Mouse (Mus musculus): ENCODE measurements around the gene Haspin. TPM values are rescaled to one million over a fixed set of nuclear protein-coding genes. Genes with fewer than 3 reads are reported as not detected.

Haspin gene
- polyA plus RNA-seq, 1 experiment: 14.0 TPM

DNA sequence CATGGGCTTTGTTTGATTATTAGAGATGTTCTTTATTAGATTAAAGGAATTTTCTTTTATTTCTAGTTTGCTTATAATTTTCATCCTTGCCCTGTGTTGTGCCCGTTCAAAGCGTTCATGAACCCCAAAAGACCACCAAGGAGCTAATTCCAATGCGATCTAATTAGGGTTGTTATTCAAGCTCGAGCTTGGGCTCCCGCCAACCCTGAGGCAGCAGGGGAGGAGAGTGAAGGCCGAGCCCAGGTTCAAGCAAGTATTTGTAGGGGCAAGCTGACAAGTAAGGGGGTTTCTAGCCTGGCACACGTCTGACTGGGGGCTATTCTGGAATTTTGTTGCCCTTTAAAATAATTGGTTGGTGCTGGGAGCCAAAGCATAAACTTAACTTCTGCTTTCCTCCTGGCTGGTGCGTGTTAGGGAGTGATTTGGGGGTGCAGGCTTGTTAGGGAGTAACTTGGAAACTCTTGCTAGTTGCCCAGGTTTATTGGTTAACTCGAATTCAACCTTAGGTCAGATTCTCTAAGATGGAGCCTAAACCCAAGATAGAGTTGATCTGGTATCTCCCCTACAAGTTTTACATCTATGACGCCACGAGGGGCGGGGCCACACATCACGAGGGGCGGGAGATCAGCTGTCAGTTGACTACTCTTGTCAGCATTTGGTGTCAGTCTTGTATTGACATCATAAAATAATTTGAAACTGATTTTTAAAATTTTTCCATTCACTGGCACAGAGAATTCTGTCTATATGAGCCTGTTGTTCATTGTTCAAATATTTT lies 37.9 kb downstream of the Haspin start:
- TF ChIP-seq CTCF (IDR thresholded peaks at IDR 0.05; ENCODE audit: low read depth, low read length) (no peak), POLR2A (IDR thresholded peaks at IDR 0.05; ENCODE audit: insufficient read depth, low read length) (no peak), EP300 (IDR thresholded peaks at IDR 0.05; ENCODE audit: insufficient read depth, low read depth, low read length) (no peak)
- Histone ChIP-seq H3K9ac (ENCODE audit: low read depth, poor library complexity, severe bottlenecking) (no peak overlapping the region), H3K4me1 (ENCODE audit: control insufficient read depth, insufficient read depth, low read length) (no peaks in the 10 kb centered on the region), H3K9me3 (replicated peaks; ENCODE audit: control insufficient read depth, insufficient read depth, low read length, poor library complexity, severe bottlenecking) (no peaks in the 10 kb centered on the region), H3K4me3 (ENCODE audit: low read depth, low read length) (no peak overlapping the region), H3K36me3 (ENCODE audit: control insufficient read depth, insufficient read depth, low read length, poor library complexity, severe bottlenecking) (no peaks in the 10 kb centered on the region), H3K27ac (ENCODE audit: insufficient read depth, low read length) (no peak overlapping the region), H3K27me3 (ENCODE audit: control insufficient read depth, insufficient read depth, low read length, poor library complexity, severe bottlenecking) (no peaks in the 10 kb centered on the region)

DNA sequence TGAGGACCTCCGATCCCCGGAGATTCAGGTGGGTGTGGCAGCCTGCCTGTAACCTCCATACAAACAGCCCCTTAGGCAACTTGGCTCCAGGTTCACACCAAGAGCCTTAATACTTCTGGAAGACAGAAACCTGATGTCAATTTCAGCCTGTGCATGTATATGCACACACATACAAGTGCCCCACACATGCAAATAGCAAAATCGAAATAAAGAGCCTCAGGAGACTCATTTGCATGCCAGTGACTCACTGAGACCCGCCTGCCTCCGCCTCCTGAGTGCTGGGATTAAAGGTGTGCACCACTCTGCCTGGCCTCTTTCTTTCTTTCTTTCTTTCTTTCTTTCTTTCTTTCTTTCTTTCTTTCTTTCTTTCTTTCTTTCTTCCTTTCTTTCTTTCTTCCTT lies 39.2 kb downstream of the Haspin start:
- Histone ChIP-seq H3K9me3 (replicated peaks; ENCODE audit: control insufficient read depth, insufficient read depth, low read length, poor library complexity, severe bottlenecking) (no peaks in the 10 kb centered on the region), H3K36me3 (ENCODE audit: control insufficient read depth, insufficient read depth, low read length, poor library complexity, severe bottlenecking) (no peaks in the 10 kb centered on the region), H3K4me1 (ENCODE audit: control insufficient read depth, insufficient read depth, low read length) (no peaks in the 10 kb centered on the region), H3K4me3 (ENCODE audit: low read depth, low read length) (no peak overlapping the region), H3K27me3 (ENCODE audit: control insufficient read depth, insufficient read depth, low read length, poor library complexity, severe bottlenecking) (no peaks in the 10 kb centered on the region), H3K9ac (ENCODE audit: low read depth, poor library complexity, severe bottlenecking) (no peak overlapping the region), H3K27ac (ENCODE audit: insufficient read depth, low read length) (no peak overlapping the region)
- TF ChIP-seq POLR2A (IDR thresholded peaks at IDR 0.05; ENCODE audit: insufficient read depth, low read length) (no peak), EP300 (IDR thresholded peaks at IDR 0.05; ENCODE audit: insufficient read depth, low read depth, low read length) (no peak), CTCF (IDR thresholded peaks at IDR 0.05; ENCODE audit: low read depth, low read length) (no peak)

DNA sequence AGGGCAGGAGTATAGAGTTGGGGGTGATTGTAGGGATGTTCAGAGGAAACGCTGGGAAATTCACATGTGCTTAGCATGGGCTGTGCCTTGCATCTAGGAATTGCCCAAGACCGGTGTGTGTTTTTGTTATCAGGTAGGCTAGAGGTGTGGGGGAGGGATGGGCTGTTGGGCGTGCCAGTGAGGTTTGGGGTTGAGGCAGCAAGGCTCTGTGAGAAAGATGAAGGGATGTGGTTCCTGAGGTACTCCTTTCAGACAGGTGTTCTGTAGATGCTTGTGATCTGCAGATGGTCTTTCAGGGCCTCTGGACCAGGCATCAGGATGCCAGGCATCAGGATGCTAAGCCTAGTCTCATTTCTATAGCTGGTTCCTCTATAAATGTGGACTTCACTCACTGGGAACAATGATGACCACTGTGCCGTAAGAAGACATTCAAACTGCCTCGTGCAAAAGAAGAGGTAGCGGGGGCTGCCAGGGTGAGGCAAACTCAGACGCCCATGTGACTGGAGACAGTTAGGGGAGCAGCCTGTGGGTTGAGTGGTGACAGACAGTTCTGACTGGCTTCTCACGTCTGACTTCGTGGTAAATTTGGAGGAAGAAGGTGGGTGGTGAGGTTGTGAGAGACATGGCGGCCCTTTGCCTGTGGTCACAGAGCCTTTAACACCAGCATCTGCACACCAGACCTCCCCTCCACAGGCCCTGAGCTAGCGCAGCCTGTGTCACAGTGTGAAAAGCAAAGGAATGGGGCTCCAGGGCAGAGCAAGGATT lies 43.7 kb downstream of the Haspin start:
- no peaks in the 10 kb centered on the region for H3K36me3 ChIP-seq (ENCODE audit: control insufficient read depth, insufficient read depth, low read length, poor library complexity, severe bottlenecking)

DNA sequence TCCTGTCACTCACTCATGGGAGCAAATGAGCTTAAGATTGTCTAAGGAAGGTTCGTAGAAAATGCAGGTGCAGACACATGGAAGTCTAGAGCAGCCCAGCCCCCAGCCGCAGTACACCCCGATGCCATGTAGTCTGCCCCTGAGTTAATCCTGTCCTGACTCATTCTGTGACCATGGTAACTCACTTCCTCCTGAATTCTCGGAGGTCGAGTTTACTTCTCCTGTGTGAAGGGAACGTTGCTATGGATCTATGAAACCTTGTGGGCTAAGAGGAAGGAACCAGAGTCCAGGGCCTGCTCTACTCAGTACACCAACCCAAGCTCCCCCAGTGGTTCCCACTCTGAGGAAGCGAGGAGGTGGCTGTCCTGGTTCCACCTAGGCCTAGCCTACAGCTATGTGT lies 45.2 kb downstream of the Haspin start:
- TF ChIP-seq CTCF (IDR thresholded peaks at IDR 0.05; ENCODE audit: low read depth, low read length): no peak
- TF ChIP-seq POLR2A (IDR thresholded peaks at IDR 0.05; ENCODE audit: insufficient read depth, low read length): no peak
- no peak for TF ChIP-seq EP300 (IDR thresholded peaks at IDR 0.05; ENCODE audit: insufficient read depth, low read depth, low read length)
- Histone ChIP-seq H3K4me1 (ENCODE audit: control insufficient read depth, insufficient read depth, low read length) (no peaks in the 10 kb centered on the region), H3K9me3 (replicated peaks; ENCODE audit: control insufficient read depth, insufficient read depth, low read length, poor library complexity, severe bottlenecking) (no peaks in the 10 kb centered on the region), H3K36me3 (ENCODE audit: control insufficient read depth, insufficient read depth, low read length, poor library complexity, severe bottlenecking) (no peaks in the 10 kb centered on the region), H3K9ac (ENCODE audit: low read depth, poor library complexity, severe bottlenecking) (no peak overlapping the region), H3K27me3 (ENCODE audit: control insufficient read depth, insufficient read depth, low read length, poor library complexity, severe bottlenecking) (no peaks in the 10 kb centered on the region), H3K4me3 (ENCODE audit: low read depth, low read length) (no peak overlapping the region), H3K27ac (ENCODE audit: insufficient read depth, low read length) (no peak overlapping the region)

More for the DNA sequence above, 43.7 kb downstream of the Haspin start:
- TF ChIP-seq POLR2A (IDR thresholded peaks at IDR 0.05; ENCODE audit: insufficient read depth, low read length): no peak
- no peak for TF ChIP-seq CTCF (IDR thresholded peaks at IDR 0.05; ENCODE audit: low read depth, low read length)
- no peak for TF ChIP-seq EP300 (IDR thresholded peaks at IDR 0.05; ENCODE audit: insufficient read depth, low read depth, low read length)
- Histone ChIP-seq H3K27ac (ENCODE audit: insufficient read depth, low read length) (no peak overlapping the region), H3K27me3 (ENCODE audit: control insufficient read depth, insufficient read depth, low read length, poor library complexity, severe bottlenecking) (no peaks in the 10 kb centered on the region), H3K9ac (ENCODE audit: low read depth, poor library complexity, severe bottlenecking) (no peak overlapping the region), H3K4me1 (ENCODE audit: control insufficient read depth, insufficient read depth, low read length) (no peaks in the 10 kb centered on the region), H3K9me3 (replicated peaks; ENCODE audit: control insufficient read depth, insufficient read depth, low read length, poor library complexity, severe bottlenecking) (no peaks in the 10 kb centered on the region), H3K4me3 (ENCODE audit: low read depth, low read length) (no peak overlapping the region)

DNA sequence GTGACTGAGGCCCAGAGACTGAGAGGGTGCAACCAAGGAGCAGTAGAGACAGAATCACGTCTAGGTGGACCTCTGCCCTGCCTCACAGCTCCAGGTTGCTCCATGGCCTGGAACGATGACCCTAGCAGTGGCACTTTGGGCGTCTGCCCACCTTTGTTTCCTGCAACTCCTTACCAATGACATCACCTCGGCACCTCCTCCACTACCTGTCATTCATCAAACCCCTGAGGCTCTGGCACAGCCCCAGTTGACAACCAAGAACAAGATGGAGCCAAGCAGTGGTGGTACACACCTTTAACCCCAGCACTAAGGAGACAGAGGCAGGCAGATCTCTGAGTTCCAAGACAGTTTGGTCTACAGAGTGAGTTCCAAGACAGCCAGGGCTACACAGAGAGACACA lies 46.0 kb downstream of the Haspin start:
- Histone ChIP-seq H3K36me3 (ENCODE audit: control insufficient read depth, insufficient read depth, low read length, poor library complexity, severe bottlenecking) (no peaks in the 10 kb centered on the region), H3K4me3 (ENCODE audit: low read depth, low read length) (no peak overlapping the region), H3K4me1 (ENCODE audit: control insufficient read depth, insufficient read depth, low read length) (no peaks in the 10 kb centered on the region), H3K9ac (ENCODE audit: low read depth, poor library complexity, severe bottlenecking) (no peak overlapping the region), H3K27me3 (ENCODE audit: control insufficient read depth, insufficient read depth, low read length, poor library complexity, severe bottlenecking) (no peaks in the 10 kb centered on the region), H3K9me3 (replicated peaks; ENCODE audit: control insufficient read depth, insufficient read depth, low read length, poor library complexity, severe bottlenecking) (no peaks in the 10 kb centered on the region), H3K27ac (ENCODE audit: insufficient read depth, low read length) (no peak overlapping the region)
- TF ChIP-seq POLR2A (IDR thresholded peaks at IDR 0.05; ENCODE audit: insufficient read depth, low read length): no peak

DNA sequence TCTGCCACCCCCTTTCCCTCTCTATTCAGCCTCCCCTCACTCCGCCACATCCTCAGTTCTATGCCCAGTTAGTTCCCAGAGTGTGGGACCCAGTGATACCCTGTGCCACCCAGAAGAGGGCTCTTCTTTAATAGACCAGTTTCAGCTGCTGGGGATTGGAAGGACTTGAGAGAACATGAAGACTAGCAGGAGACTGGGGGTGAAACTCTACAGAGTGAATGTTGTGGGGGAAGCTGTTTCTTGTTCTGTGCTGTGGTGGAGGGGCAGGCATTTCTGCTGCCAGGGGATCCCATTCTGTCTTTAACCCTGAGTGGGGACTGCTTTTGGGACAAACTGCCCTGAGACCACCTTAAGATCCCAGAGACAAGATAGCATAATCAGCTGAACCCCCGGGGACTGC lies 47.3 kb downstream of the Haspin start:
- no peak overlapping the region for H3K9ac ChIP-seq (ENCODE audit: low read depth, poor library complexity, severe bottlenecking)
- H3K36me3 ChIP-seq (ENCODE audit: control insufficient read depth, insufficient read depth, low read length, poor library complexity, severe bottlenecking): no peaks in the 10 kb centered on the region
- H3K27me3 ChIP-seq (ENCODE audit: control insufficient read depth, insufficient read depth, low read length, poor library complexity, severe bottlenecking): no peaks in the 10 kb centered on the region
- no peaks in the 10 kb centered on the region for H3K4me1 ChIP-seq (ENCODE audit: control insufficient read depth, insufficient read depth, low read length)
- no peak overlapping the region for H3K4me3 ChIP-seq (ENCODE audit: low read depth, low read length)
- H3K9me3 ChIP-seq (replicated peaks; ENCODE audit: control insufficient read depth, insufficient read depth, low read length, poor library complexity, severe bottlenecking): no peaks in the 10 kb centered on the region
- no peak overlapping the region for H3K27ac ChIP-seq (ENCODE audit: insufficient read depth, low read length)
- no peak for TF ChIP-seq CTCF (IDR thresholded peaks at IDR 0.05; ENCODE audit: low read depth, low read length)
- TF ChIP-seq EP300 (IDR thresholded peaks at IDR 0.05; ENCODE audit: insufficient read depth, low read depth, low read length): no peak
- no peak for TF ChIP-seq POLR2A (IDR thresholded peaks at IDR 0.05; ENCODE audit: insufficient read depth, low read length)
